Mouse (Mus musculus) activated CD4-positive, CD25-positive, alpha-beta regulatory T cell, adult 4 months (primary cell): ENCODE measurements around the gene Clcn2. TPM values are rescaled to one million over a fixed set of nuclear protein-coding genes. Genes with fewer than 3 reads are reported as not detected.

ENCODE experiments used
- ATAC-seq: one replicate; pipeline ENCODE4 v1.8.0; 2017
- polyA plus RNA-seq, 2 experiments: library from polyadenylated mRNA; unstranded; fragments of 100-300 nt; shearing (Covaris generic); gene quantifications; one replicate each; pipeline ENCODE4 v1.2.1; 2017

Clcn2 gene
- 1 to 10 TPM; 1.3 to 2.0 TPM for polyA plus RNA-seq

GRCm38 (mm10) chr16:20717181-20717977 is at the start of gene Clcn2, which contains the start of gene Polr2h:
Gene Clcn2, minus strand, starts transcription at chr16:20717746.
Gene Polr2h, plus strand, starts transcription at chr16:20717665.
- ATAC-seq: peak; percentile 88

GRCm38 (mm10) chr16:20765244-20765643 is 47.7 kb upstream of the Clcn2 start:
- no peak for ATAC-seq

GRCm38 (mm10) chr16:20761681-20762080 is 44.1 kb upstream of the Clcn2 start:
- no peak for ATAC-seq

GRCm38 (mm10) chr16:20757385-20757784 is 39.8 kb upstream of the Clcn2 start:
- ATAC-seq: no peak

- ATAC-seq: no peak
Measured at GRCm38 (mm10) chr16:20756052-20756451, 38.5 kb upstream of the Clcn2 start.

GRCm38 (mm10) chr16:20750518-20750917 is 33.0 kb upstream of the Clcn2 start:
- ATAC-seq: no peak

GRCm38 (mm10) chr16:20746641-20747040 is 29.1 kb upstream of the Clcn2 start:
- ATAC-seq: no peak

GRCm38 (mm10) chr16:20739845-20740244 is 22.3 kb upstream of the Clcn2 start:
- ATAC-seq: no peak

- no peak for ATAC-seq
Measured at GRCm38 (mm10) chr16:20736823-20737222, 19.3 kb upstream of the Clcn2 start.

- no peak for ATAC-seq
Measured at GRCm38 (mm10) chr16:20736168-20736567, 18.6 kb upstream of the Clcn2 start.

- no peak for ATAC-seq
Measured at GRCm38 (mm10) chr16:20735651-20736050, 18.1 kb upstream of the Clcn2 start.

GRCm38 (mm10) chr16:20733731-20734730 is 16.5 kb upstream of the Clcn2 start, which contains the start of gene Thpo:
Gene Thpo, minus strand, starts transcription at chr16:20734511.
- ATAC-seq: no peak

- ATAC-seq: no peak
Measured at GRCm38 (mm10) chr16:20732925-20733730, 15.6 kb upstream of the Clcn2 start, which contains the start of gene Chrd. Gene Chrd, plus strand, starts transcription at chr16:20733127.

GRCm38 (mm10) chr16:20732251-20732924 is 14.8 kb upstream of the Clcn2 start:
- ATAC-seq: no peak

GRCm38 (mm10) chr16:20731688-20732087 is 14.1 kb upstream of the Clcn2 start:
- ATAC-seq: no peak

GRCm38 (mm10) chr16:20730293-20730711 is 12.8 kb upstream of the Clcn2 start:
- ATAC-seq: no peak

- no peak for ATAC-seq
Measured at GRCm38 (mm10) chr16:20726384-20726783, 8.8 kb upstream of the Clcn2 start.

- ATAC-seq: no peak
Measured at GRCm38 (mm10) chr16:20725750-20726149, 8.2 kb upstream of the Clcn2 start.

- no peak for ATAC-seq
Measured at GRCm38 (mm10) chr16:20725321-20725720, 7.8 kb upstream of the Clcn2 start.

- peak; percentile 49 for ATAC-seq
Measured at GRCm38 (mm10) chr16:20724338-20724748, 6.8 kb upstream of the Clcn2 start.

- no peak for ATAC-seq
Measured at GRCm38 (mm10) chr16:20723247-20723646, 5.7 kb upstream of the Clcn2 start.

GRCm38 (mm10) chr16:20722736-20723135 is 5.2 kb upstream of the Clcn2 start:
- ATAC-seq: no peak
